16 mouse cellular contexts compared by ENCODE assay signal in the genomic region with DNA sequence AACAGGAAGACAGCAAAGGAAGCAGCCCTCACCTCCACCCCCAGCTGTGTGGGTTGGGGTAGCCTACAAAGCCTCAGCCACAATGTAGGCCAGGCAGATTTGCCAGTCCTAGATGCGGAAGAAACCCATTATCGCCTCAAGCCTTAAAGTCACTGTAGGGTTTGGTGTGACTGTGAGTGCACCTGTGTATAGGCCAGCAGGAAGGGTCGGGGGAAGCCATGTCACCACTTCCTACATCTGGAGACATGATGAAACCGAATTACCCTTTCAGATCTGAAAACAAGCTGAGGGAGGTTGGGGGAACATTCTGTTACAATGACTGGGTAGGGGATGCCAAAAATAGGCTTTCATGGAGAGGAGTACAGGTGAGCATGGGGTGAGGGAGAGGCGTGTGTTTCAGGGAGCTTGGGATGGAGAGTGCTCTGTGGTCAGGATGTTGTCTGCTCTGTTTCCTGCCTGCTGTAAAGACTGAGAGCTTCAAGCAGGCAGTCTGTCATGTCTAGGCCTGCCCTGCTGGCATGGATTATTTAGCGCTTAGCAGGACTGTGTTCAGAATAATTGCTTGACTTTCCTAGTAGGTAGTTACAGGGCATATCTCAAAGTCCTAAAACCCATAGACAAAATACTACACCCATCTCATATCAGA.
DNase-seq lines count a peak whose midpoint lies in the region; ATAC-seq and TF ChIP-seq lines count a peak whose summit lies in the region.
"Had no signal": no experiment of that assay in that cellular context is flagged by ENCODE, and none has a peak within 500 bp of the region (broad histone marks: within the 10 kb centered on the region; RNA-seq: fewer than 3 reads in every experiment).

No protein-coding gene starts in this region.

- TF ChIP-seq EP300 in CH12.LX (IDR thresholded peaks at IDR 0.05; ENCODE audit: low read length) = no peak

- H3K36me3 ChIP-seq in kidney, embryonic 14.5 days (ENCODE audit: control insufficient read depth, insufficient read depth, low read length) = no peaks in the 10 kb centered on the region
- no peaks in the 10 kb centered on the region for H3K36me3 ChIP-seq in CH12.LX (replicated peaks in 1 of 2; ENCODE audit: control insufficient read depth in 1 of 2, insufficient read depth in 1 of 2, low read length in 1 of 2)
- no peaks in the 10 kb centered on the region for H3K36me3 ChIP-seq in embryonic facial prominence, embryonic 14.5 days (ENCODE audit: control insufficient read depth, insufficient read depth, low read length)
- H3K36me3 ChIP-seq: embryonic facial prominence, embryonic 15.5 days; hindbrain, embryonic 12.5 days; limb, embryonic 10.5 days; midbrain, embryonic 12.5 days had no signal

- TF ChIP-seq POLR2A in CH12.LX (IDR thresholded peaks at IDR 0.05; ENCODE audit: low read depth, low read length) = no peak

- no peak overlapping the region for H3K27ac ChIP-seq in kidney, embryonic 14.5 days (ENCODE audit: low read depth, low read length)
- H3K27ac ChIP-seq in CH12.LX (ENCODE audit: insufficient read depth, low read depth) = no peak overlapping the region
- H3K27ac ChIP-seq in embryonic facial prominence, embryonic 14.5 days (replicated peaks; ENCODE audit: low read depth, low read length) = no peak overlapping the region
- H3K27ac ChIP-seq: embryonic facial prominence, embryonic 15.5 days; hindbrain, embryonic 12.5 days; limb, embryonic 10.5 days; liver, embryonic 14.5 days; midbrain, embryonic 12.5 days had no signal

- H3K79me2 ChIP-seq in CH12.LX (replicated peaks; ENCODE audit: control insufficient read depth, extremely low read depth, insufficient read depth, poor library complexity, severe bottlenecking) = no peaks in the 10 kb centered on the region

- no peaks in the 10 kb centered on the region for H3K27me3 ChIP-seq in kidney, embryonic 14.5 days (ENCODE audit: control insufficient read depth, insufficient read depth, low read length)
- H3K27me3 ChIP-seq in CH12.LX (replicated peaks) = no peaks in the 10 kb centered on the region
- H3K27me3 ChIP-seq in embryonic facial prominence, embryonic 14.5 days (replicated peaks; ENCODE audit: control insufficient read depth, insufficient read depth, low read length) = no peaks in the 10 kb centered on the region
- H3K27me3 ChIP-seq: embryonic facial prominence, embryonic 15.5 days; hindbrain, embryonic 12.5 days; midbrain, embryonic 12.5 days had no signal

- peak; percentile 49; the same call in 1 of the 2 replicates for ATAC-seq in kidney, embryonic 14.5 days (ENCODE audit: low FRiP score, low TSS enrichment)
- ATAC-seq in embryonic facial prominence, embryonic 14.5 days (ENCODE audit: low read depth) = peak; percentile 71; the same call in 1 of the 2 replicates
- no peak for ATAC-seq in granulocyte monocyte progenitor cell, adult 5-6 weeks (replicated peaks; ENCODE audit: poor library complexity, severe bottlenecking)

- no peak for DNase-seq in kidney, postnatal 4 days
- peak; percentile 3 for DNase-seq in CH12.LX (ENCODE audit: extremely low read depth)
- DNase-seq in embryonic facial prominence, embryonic 14.5 days (ENCODE audit: low spot score) = peak; percentile 31
- peak; percentile 86 for DNase-seq in thymus, postnatal 14 days
- DNase-seq in retina, postnatal 1 day = no peak
- DNase-seq: cerebellum, adult 11 months; kidney, adult 2 months; layer of hippocampus, adult 9-11 months; lung, postnatal 14 days had no signal

- no peak overlapping the region for H3K9ac ChIP-seq in kidney, embryonic 14.5 days (ENCODE audit: low read depth, low read length)
- no peak overlapping the region for H3K9ac ChIP-seq in CH12.LX (ENCODE audit: insufficient read depth, low read depth)
- H3K9ac ChIP-seq in embryonic facial prominence, embryonic 14.5 days (ENCODE audit: low read depth, low read length) = no peak overlapping the region
- H3K9ac ChIP-seq: embryonic facial prominence, embryonic 15.5 days; hindbrain, embryonic 12.5 days; liver, embryonic 14.5 days; midbrain, embryonic 12.5 days had no signal

- in situ Hi-C loops in CH12.LX (cut with MboI; ENCODE audit: low pct_ligation_motif_present, low pct_unique_long_range_greater_than_20kb, low sequenced_read_pairs) = no loop called here

- no peak overlapping the region for H3K4me3 ChIP-seq in kidney, embryonic 14.5 days (ENCODE audit: low read length)
- no peak overlapping the region for H3K4me3 ChIP-seq in CH12.LX (replicated peaks in 1 of 3; ENCODE audit: low read depth in 2 of 3, low read length in 2 of 3, poor library complexity in 1 of 3)
- no peak overlapping the region for H3K4me3 ChIP-seq in embryonic facial prominence, embryonic 14.5 days (ENCODE audit: low read depth, low read length)
- H3K4me3 ChIP-seq: embryonic facial prominence, embryonic 15.5 days; hindbrain, embryonic 12.5 days; limb, embryonic 10.5 days; midbrain, embryonic 12.5 days had no signal

- 63% methylated on average over 6 of the region's 6 CpGs for WGBS in kidney, embryonic 14.5 days
- 64% methylated on average over 6 of the region's 6 CpGs for WGBS in embryonic facial prominence, embryonic 14.5 days

- 0 out of 2 replicates have a peak, but pooled peaks cover 2% of the 10 kb centered on the region for H3K9me3 ChIP-seq in kidney, embryonic 14.5 days (ENCODE audit: control insufficient read depth, low read length)
- H3K9me3 ChIP-seq in CH12.LX (replicated peaks; ENCODE audit: low read length) = no peaks in the 10 kb centered on the region
- H3K9me3 ChIP-seq in embryonic facial prominence, embryonic 14.5 days (ENCODE audit: control insufficient read depth, low read length) = no peaks in the 10 kb centered on the region; the same call in 1 of the 2 replicates
- H3K9me3 ChIP-seq: embryonic facial prominence, embryonic 15.5 days; hindbrain, embryonic 12.5 days; limb, embryonic 10.5 days; midbrain, embryonic 12.5 days had no signal

- no peak overlapping the region for H3K4me2 ChIP-seq in kidney, embryonic 14.5 days (replicated peaks; ENCODE audit: low read depth, low read length)
- no peak overlapping the region for H3K4me2 ChIP-seq in CH12.LX (ENCODE audit: insufficient read depth, low read depth, poor library complexity, severe bottlenecking)
- no peak overlapping the region for H3K4me2 ChIP-seq in embryonic facial prominence, embryonic 14.5 days (ENCODE audit: low read depth, low read length)
- H3K4me2 ChIP-seq: embryonic facial prominence, embryonic 15.5 days; hindbrain, embryonic 12.5 days; midbrain, embryonic 12.5 days had no signal

- no peak for TF ChIP-seq CTCF in CH12.LX (conservative IDR thresholded peaks at IDR 0.05 in 1 of 2, IDR thresholded peaks at IDR 0.05 in 1 of 2; ENCODE audit: low read depth in 2 of 2, low read length in 2 of 2)

- no peak for TF ChIP-seq RAD21 in CH12.LX (IDR thresholded peaks at IDR 0.05; ENCODE audit: low read depth, low read length)

- dilution Hi-C loops in CH12.LX (cut with MboI; ENCODE audit: extremely low pct_ligation_motif_present, extremely low pct_unique_long_range_greater_than_20kb, low sequenced_read_pairs) = no loop called here

- 0 out of 2 replicates have a peak, but pooled peaks cover 4% of the 10 kb centered on the region for H3K4me1 ChIP-seq in kidney, embryonic 14.5 days (ENCODE audit: control insufficient read depth, insufficient read depth, low read length)
- H3K4me1 ChIP-seq in CH12.LX (ENCODE audit: control insufficient read depth in 1 of 2, insufficient read depth in 2 of 2) = peaks cover 3 to 6% of the 10 kb centered on the region in 2 experiments; a peak in 1 of 4 replicates
- no peaks in the 10 kb centered on the region for H3K4me1 ChIP-seq in embryonic facial prominence, embryonic 14.5 days (ENCODE audit: control insufficient read depth, insufficient read depth, low read length)
- H3K4me1 ChIP-seq: embryonic facial prominence, embryonic 15.5 days; hindbrain, embryonic 12.5 days; limb, embryonic 10.5 days; midbrain, embryonic 12.5 days had no signal

TF ChIP-seq in CH12.LX, 34 proteins besides CTCF, POLR2A, EP300 and RAD21:
- no peak for TF ChIP-seq ZKSCAN1 (IDR thresholded peaks at IDR 0.05; ENCODE audit: borderline replicate concordance, low read depth, low read length)
- TF ChIP-seq ETS1 (conservative IDR thresholded peaks at IDR 0.05; ENCODE audit: low read depth, low read length) = no peak
- TF ChIP-seq HCFC1 (IDR thresholded peaks at IDR 0.05; ENCODE audit: low read depth, low read length) = no peak
- no peak for TF ChIP-seq MEF2A (IDR thresholded peaks at IDR 0.05; ENCODE audit: borderline replicate concordance, low read depth, low read length)
- TF ChIP-seq ELF1 (IDR thresholded peaks at IDR 0.05; ENCODE audit: low read depth, low read length) = no peak
- TF ChIP-seq MXI1 (IDR thresholded peaks at IDR 0.05; ENCODE audit: low read depth, low read length) = no peak
- no peak for TF ChIP-seq JUN (IDR thresholded peaks at IDR 0.05; ENCODE audit: insufficient read depth, low read depth, low read length)
- no peak for TF ChIP-seq JUND (conservative IDR thresholded peaks at IDR 0.05; ENCODE audit: low read depth, low read length)

Comparison
In these comparisons a context has a peak if more than half of its experiments do, and no peak if none do; other contexts are left out.
1. DNase-seq: peak in CH12.LX (single experiment), embryonic facial prominence, embryonic 14.5 days (single experiment) and thymus, postnatal 14 days (single experiment); none in kidney, postnatal 4 days (0 of 2) and retina, postnatal 1 day (single experiment).